Mouse (Mus musculus): Measurements from ENCODE around the gene Gramd1a. TPM values are rescaled to one million over a fixed set of nuclear protein-coding genes. Genes with fewer than 3 reads are reported as not detected.

Gramd1a gene
- polyA plus RNA-seq, 1 experiment = 57.1 TPM

DNA sequence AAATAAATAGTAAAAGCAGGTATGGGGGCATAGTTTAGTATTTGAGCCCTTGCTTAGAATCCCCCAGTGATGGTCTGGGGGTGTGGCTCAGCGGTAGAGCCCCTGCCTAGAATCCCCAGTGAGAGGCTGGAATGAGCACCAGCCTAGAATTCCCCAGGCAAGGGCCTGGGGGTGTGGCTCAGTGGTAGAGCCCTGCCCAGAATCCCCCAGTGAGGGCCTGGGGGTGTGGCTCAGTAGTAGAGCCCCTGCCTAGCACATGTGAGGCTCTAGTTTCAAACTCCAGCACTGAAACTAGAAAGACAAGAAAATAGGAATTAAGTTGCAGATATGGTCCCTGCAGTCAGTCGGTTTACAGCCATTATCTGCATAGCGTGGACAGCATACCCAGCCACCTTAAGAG lies 6.1 kb upstream of the Gramd1a start:
- H3K27ac ChIP-seq (ENCODE audit: insufficient read depth, low read depth, low read length) = peak overlapping the region; percentile 27; the same call in 1 of the 2 replicates
- TF ChIP-seq POLR2A (IDR thresholded peaks at IDR 0.05; ENCODE audit: low read depth, low read length) = no peak
- no peak for TF ChIP-seq CTCF (conservative IDR thresholded peaks at IDR 0.05; ENCODE audit: insufficient read depth, insufficient read length, low read depth, low read length)
- no peak for DNase-seq
- H3K27me3 ChIP-seq (replicated peaks; ENCODE audit: control insufficient read depth, insufficient read depth, low read length) = no peaks in the 10 kb centered on the region
- no peaks in the 10 kb centered on the region for H3K36me3 ChIP-seq (ENCODE audit: control insufficient read depth, insufficient read depth, low read length)
- no peak overlapping the region for H3K4me3 ChIP-seq (ENCODE audit: insufficient read depth, low read depth, low read length)
- H3K4me1 ChIP-seq (ENCODE audit: control insufficient read depth, insufficient read depth, low read length) = no peaks in the 10 kb centered on the region
- WGBS = 63% methylated on average over 3 of the region's 3 CpGs

GRCm38 (mm10) chr7:31161246-31161645 lies 5.5 kb upstream of the Gramd1a start:
- WGBS = 87% methylated on average over 3 of the region's 3 CpGs
- Histone ChIP-seq H3K4me1 (ENCODE audit: control insufficient read depth, insufficient read depth, low read length) (no peaks in the 10 kb centered on the region), H3K27ac (ENCODE audit: insufficient read depth, low read depth, low read length) (no peak overlapping the region), H3K36me3 (ENCODE audit: control insufficient read depth, insufficient read depth, low read length) (no peaks in the 10 kb centered on the region), H3K4me3 (ENCODE audit: insufficient read depth, low read depth, low read length) (no peak overlapping the region), H3K27me3 (replicated peaks; ENCODE audit: control insufficient read depth, insufficient read depth, low read length) (no peaks in the 10 kb centered on the region)
- TF ChIP-seq CTCF (conservative IDR thresholded peaks at IDR 0.05; ENCODE audit: insufficient read depth, insufficient read length, low read depth, low read length) = no peak
- TF ChIP-seq POLR2A (IDR thresholded peaks at IDR 0.05; ENCODE audit: low read depth, low read length) = no peak
- DNase-seq = no peak

DNA sequence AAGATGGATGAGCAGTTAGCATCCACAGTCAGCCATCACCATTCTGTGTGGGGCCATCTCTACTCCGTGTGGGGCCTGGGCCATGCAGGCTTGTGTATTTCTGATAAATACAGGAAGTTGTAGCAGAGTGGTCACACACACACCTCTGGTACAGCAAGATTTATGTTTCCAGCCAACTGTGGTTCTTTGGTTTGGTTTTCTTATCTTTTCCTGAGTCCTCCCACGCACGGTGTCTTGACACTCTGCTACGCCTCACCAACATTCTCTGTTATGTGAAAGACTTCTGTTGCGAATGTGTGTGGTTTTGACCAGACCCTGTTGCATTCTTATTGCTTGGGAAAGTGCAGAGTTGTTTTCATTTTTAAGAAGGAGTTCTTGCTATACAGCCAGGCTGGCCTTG lies 5.1 kb upstream of the Gramd1a start:
- Histone ChIP-seq H3K4me3 (ENCODE audit: insufficient read depth, low read depth, low read length) (no peak overlapping the region), H3K4me1 (ENCODE audit: control insufficient read depth, insufficient read depth, low read length) (peaks cover 2% of the 10 kb centered on the region; the same call in 1 of the 2 replicates), H3K36me3 (ENCODE audit: control insufficient read depth, insufficient read depth, low read length) (no peaks in the 10 kb centered on the region), H3K27ac (ENCODE audit: insufficient read depth, low read depth, low read length) (no peak overlapping the region), H3K27me3 (replicated peaks; ENCODE audit: control insufficient read depth, insufficient read depth, low read length) (no peaks in the 10 kb centered on the region)
- TF ChIP-seq CTCF (conservative IDR thresholded peaks at IDR 0.05; ENCODE audit: insufficient read depth, insufficient read length, low read depth, low read length) (no peak), POLR2A (IDR thresholded peaks at IDR 0.05; ENCODE audit: low read depth, low read length) (no peak)
- 44% methylated on average over 5 of the region's 5 CpGs for WGBS
- DNase-seq = no peak

GRCm38 (mm10) chr7:31156034-31156928 lies 585 bp upstream of the Gramd1a start:
- Histone ChIP-seq H3K4me1 (ENCODE audit: control insufficient read depth, insufficient read depth, low read length) (peaks cover 11% of the 10 kb centered on the region; the same call in 1 of the 2 replicates), H3K36me3 (ENCODE audit: control insufficient read depth, insufficient read depth, low read length) (no peaks in the 10 kb centered on the region), H3K4me3 (ENCODE audit: insufficient read depth, low read depth, low read length) (no peak overlapping the region), H3K27me3 (replicated peaks; ENCODE audit: control insufficient read depth, insufficient read depth, low read length) (no peaks in the 10 kb centered on the region), H3K27ac (ENCODE audit: insufficient read depth, low read depth, low read length) (peak overlapping the region; percentile 79)
- 28% methylated on average over 19 of the region's 19 CpGs for WGBS
- DNase-seq = peak; percentile 59
- TF ChIP-seq CTCF (conservative IDR thresholded peaks at IDR 0.05; ENCODE audit: insufficient read depth, insufficient read length, low read depth, low read length) = peak; percentile 54
- TF ChIP-seq POLR2A (IDR thresholded peaks at IDR 0.05; ENCODE audit: low read depth, low read length) = no peak

- TF ChIP-seq POLR2A (IDR thresholded peaks at IDR 0.05; ENCODE audit: low read depth, low read length) (no peak), CTCF (conservative IDR thresholded peaks at IDR 0.05; ENCODE audit: insufficient read depth, insufficient read length, low read depth, low read length) (no peak)
- DNase-seq = no peak
- Histone ChIP-seq H3K4me1 (ENCODE audit: control insufficient read depth, insufficient read depth, low read length) (peaks cover 14% of the 10 kb centered on the region), H3K27ac (ENCODE audit: insufficient read depth, low read depth, low read length) (no peak overlapping the region), H3K27me3 (replicated peaks; ENCODE audit: control insufficient read depth, insufficient read depth, low read length) (no peaks in the 10 kb centered on the region), H3K36me3 (ENCODE audit: control insufficient read depth, insufficient read depth, low read length) (no peaks in the 10 kb centered on the region), H3K4me3 (ENCODE audit: insufficient read depth, low read depth, low read length) (no peak overlapping the region)
- WGBS = 89% methylated on average over 6 of the region's 6 CpGs
These were observed 2.0 kb downstream of the Gramd1a start for GRCm38 (mm10) chr7:31153536-31154320.

DNA sequence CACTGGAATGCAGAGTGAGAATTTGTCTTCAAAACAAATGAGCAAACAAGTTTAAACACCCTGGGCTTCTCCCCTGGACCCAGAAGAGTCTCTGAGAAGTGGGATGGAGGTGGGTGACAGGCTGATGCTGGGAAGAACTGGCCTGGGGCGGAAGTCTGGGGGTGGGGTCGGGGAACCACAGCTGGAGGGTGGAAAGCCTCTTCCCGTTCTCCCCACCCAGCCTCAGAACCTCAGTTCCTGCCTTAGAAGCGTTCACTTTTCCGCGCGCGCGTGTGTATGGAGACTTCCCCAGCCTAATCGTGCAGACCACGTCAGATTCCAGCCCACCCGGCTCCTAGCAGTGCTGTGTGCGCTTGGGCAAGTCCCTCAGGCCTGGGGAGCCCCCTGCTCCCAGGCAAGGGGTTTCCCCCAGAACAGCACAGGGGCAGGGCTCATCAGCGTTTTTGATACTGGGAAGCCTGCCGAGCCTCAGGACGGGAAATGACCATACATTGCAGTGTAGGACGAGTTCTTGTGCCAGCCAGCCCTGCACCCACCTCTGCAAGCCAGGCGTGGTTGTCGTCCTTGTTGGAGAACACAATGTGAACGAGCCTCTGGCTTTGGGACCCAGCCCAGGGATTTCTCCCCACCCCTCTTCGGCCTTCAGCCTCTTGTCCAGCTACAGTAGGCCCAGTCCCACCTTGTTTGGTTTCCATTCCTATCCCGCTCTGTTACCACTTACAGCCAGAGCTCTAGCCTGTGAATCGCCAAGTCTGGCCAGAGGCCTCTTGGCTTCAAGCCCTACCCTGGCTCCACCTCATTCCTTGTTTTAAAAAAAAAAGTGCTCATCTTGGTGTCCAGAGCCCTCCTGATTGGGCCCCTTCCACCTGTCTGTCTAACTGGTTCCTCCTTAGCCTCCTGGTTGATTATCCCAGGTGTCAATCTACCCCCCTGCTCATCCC lies 4.1 kb downstream of the Gramd1a start:
- DNase-seq = peak; percentile 71
- Histone ChIP-seq H3K4me3 (ENCODE audit: insufficient read depth, low read depth, low read length) (peak overlapping the region; percentile 98), H3K4me1 (ENCODE audit: control insufficient read depth, insufficient read depth, low read length) (peaks cover 17% of the 10 kb centered on the region), H3K36me3 (ENCODE audit: control insufficient read depth, insufficient read depth, low read length) (no peaks in the 10 kb centered on the region), H3K27ac (ENCODE audit: insufficient read depth, low read depth, low read length) (peak overlapping the region; percentile 95), H3K27me3 (replicated peaks; ENCODE audit: control insufficient read depth, insufficient read depth, low read length) (no peaks in the 10 kb centered on the region)
- TF ChIP-seq CTCF (conservative IDR thresholded peaks at IDR 0.05; ENCODE audit: insufficient read depth, insufficient read length, low read depth, low read length) (no peak), POLR2A (IDR thresholded peaks at IDR 0.05; ENCODE audit: low read depth, low read length) (peak; percentile 17)
- WGBS = 12% methylated on average over 23 of the region's 23 CpGs
